Mouse (Mus musculus): ENCODE data around the gene Neu3.

- TF ChIP-seq CTCF (IDR thresholded peaks at IDR 0.05; ENCODE audit: low read depth, low read length) = peak; percentile 95
- TF ChIP-seq POLR2A (IDR thresholded peaks at IDR 0.05; ENCODE audit: extremely low read depth, insufficient read depth, low read length) = no peak
These were observed 48.1 kb upstream of the Neu3 start for GRCm38 (mm10) chr7:99876345-99876744.

Measured in liver, adult 2 months (tissue).